Mouse (Mus musculus) CD4-positive, CD25-positive, alpha-beta regulatory T cell, adult 2 months (primary cell): ENCODE data around the gene Ccdc146.
"Not testable (repeated sequence)": the region's sequence is repeated elsewhere in the genome, so short reads cannot be mapped to it uniquely, and the experiment has no call there.

Source experiments
- DNase-seq: peaks from one replicate; pipeline ENCODE4 v3.0.0-alpha.2; 2012; ENCODE audit warnings: low read depth, low spot score

Ccdc146 gene

DNA sequence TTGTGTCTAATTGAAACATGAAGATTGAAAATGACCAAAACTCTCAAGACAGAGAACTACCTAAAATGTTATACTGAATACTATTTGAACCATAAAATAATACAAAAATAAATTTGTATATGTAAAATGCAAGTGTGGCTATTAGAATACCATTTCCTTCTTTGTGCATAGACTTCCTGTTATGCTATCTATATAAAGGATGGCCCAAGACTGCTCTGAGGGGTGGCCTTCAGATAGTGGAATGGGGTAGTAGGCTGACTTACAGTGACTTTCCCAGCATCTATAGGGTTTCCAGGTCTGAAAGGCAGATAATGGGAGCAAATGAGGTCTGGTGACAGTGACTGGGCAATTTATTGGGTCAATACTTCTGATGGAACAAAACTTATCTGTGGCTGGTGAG, 37.1 kb downstream of the Ccdc146 start:
- DNase-seq = no peak

DNA sequence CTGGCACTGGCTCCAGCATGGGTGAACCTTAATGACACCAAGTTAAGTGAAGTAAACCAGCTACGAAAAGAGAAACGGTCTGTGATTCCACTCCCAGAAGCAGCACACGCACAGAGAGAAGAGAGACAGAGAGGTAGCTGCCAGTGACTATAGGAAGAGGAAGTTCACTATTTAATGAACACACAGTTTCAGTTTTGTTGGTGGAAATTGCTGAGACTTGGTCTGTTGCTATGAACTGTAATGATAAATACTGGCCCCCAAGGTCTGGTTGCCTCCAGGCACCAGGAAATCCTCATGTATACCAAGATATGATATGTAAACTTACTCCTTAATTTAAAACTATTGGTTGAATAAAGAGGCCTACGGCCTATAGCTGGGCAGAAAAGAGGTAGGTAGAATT, 38.0 kb downstream of the Ccdc146 start:
- no peak for DNase-seq

DNA sequence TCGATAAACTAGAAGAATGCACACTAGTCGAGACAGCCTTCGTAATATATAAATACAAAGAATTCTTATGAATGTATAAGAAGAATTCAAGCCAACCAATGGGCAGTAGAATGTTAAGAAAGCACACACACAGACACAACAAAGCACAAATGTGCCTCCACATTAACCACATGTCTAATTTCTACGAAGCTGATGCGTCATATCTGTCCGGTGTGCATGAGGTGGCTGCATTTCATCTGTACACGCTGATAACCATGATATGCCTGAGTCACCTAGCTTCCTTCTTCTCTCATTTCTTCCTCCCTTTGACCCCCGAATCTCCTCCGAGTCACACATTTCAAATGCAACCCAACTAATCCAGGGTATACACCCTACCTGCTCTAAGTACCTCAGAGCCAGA, 39.5 kb downstream of the Ccdc146 start:
- peak; percentile 52 for DNase-seq

DNA sequence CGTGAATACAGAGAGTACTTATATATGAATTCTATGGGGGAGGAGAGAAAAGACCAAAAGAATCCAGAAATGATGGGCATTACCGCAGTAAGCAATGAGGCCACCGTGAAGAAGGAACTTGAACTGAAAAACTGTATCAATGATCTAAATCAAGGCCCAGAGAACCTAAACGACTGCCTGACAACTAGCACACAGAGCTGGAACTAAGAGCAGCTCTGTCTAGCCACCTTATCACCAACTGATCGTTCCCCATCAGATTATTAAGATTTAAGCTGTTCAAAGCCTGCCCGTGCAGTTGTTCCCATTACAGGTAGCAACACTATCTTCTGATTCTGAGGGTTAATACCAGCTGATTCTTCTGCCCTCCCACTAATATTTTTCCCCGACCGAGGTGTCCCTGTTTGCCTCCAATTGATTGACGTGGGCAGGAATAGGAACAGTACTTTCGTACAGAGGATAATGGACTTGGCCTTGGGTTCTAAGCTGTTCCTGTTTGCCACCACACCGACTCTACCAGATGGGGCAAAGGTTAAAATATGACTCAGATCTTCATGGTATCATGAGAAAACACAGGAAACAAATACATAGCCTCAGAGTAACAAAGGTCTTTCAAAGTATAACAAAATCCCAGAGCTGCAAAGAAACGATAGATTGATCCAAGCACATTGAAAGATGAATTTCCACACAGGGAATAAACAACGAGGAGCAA, 40.1 kb downstream of the Ccdc146 start:
- DNase-seq = no peak

DNA sequence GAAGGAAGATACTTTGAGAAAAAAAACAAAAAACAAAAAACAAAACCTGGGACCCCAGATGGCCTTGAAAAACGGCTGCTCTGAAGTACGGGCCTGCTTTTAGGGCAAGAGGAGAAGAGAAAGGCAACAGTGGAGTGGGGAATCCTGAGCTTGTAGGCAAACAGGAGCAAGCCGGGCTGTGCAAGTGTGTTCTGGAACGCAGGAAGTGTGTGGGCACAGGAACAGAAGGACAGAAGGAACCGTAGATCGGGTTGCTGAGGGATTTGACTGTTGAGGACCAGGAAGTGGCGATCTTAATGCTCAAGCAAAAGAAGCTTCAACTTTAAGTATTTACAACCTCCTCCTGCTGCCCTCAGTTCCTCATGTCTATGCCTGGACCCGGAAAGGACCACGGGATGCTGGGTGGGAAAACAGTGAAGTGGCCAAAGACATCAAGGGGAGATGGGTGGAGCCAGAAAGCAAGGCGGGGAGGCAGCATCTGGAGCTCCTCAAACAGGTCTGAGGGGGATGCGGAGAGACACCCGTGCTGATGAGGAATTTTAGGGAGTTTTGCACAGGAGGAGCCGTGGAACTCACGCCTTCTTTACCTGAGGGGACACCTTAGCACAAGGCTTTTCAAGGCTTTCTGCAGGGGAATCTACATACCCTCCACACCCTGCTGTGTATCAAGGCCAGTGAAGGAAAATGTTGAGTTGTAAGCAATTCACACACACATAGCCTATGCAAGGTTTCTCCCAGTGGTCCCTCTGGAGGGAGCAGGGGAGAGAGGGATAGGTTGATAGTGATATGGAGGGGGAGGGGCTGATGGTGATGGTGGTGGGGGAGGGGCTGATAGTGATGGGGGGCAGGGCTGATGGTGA, 40.9 kb downstream of the Ccdc146 start:
- no peak for DNase-seq

DNA sequence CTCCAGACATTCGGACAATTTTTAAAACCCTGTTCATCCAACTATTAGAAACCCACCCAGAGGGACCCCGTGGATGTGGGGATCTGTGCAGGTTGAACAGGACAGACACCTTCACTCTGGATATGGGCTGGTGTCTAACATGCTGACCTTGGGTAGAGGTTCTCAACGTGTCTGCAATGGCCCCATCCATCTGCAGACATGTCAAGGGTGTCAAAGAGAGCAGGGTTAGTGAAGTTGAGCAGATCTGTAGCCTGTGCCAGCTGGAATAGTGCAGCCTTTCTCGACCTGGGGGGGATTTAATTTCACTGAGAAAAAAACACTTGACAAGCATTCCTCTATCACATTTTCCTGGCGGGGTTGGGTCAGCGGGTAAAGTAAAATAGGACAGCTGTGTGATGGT, 41.8 kb downstream of the Ccdc146 start:
- no peak for DNase-seq

DNA sequence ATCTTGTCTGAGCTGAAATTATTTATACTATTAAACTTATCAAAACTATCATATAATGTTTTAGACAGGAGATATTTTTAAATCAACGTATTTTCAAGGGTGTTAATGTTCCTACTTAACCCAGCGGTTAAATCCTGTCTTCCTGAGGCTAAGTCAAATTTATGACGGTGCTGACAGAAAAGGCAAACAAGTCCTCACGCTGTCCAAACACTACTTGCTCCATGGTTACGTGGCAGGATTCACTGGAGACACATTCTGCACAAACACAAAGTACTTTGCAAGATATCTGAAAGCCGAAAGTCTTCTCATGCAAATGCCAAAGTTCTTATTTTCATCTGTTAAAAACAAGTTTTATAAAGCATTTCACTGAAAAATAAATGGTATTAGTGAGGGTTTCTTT, 42.5 kb downstream of the Ccdc146 start:
- DNase-seq = no peak

DNA sequence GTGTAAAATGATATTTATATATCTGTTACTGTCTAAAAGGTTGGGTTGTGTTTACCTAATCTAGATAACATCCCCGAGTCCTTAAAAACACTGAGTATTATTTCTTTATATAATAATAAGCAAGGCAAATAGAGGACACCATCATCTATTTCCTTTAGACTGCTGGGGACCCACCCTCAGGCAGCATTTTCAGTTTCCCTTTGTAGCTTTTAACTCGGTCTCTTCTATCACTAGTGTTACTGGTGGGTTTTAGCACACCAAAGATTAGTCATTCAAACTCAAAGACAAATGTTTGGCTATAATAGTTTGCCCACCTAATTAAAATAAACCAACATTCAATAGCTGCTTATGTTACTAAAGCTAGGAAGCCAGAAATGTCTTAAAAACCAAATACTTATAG, 46.1 kb downstream of the Ccdc146 start:
- DNase-seq = peak; percentile 36

DNA sequence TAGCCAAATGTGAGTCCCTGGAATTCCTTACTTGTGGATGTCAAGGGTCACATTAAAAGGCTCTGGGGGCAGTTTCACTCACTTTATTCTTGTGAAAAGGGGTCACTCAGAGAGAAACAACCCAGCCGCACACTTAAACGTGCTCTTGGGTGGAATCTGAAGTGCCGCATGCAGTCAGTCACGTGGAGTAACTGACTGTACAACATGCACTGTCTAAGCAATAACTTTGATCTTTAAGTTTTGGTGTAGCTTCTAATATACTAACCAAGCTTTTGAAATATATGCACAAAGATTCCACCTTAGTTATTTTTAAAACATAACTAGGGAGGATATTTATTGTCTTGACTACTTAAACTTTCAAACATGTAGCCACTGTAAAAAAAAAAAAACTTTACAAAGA, 47.5 kb downstream of the Ccdc146 start:
- DNase-seq = no peak

DNA sequence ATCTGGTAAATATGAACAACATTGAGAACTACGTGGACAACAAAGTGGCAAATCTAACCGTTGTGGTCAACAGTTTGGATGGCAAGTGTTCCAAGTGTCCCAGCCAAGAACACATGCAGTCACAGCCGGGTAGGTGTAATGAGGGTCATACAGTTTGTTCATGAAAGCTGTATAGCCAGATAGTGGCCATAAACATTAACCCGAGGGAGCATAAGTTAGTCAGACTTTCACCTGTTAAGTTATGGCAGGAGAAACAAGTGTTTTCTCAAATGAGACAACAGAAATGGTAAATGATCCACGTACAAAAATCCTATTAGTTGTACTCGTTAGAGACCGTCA, 51.3 kb downstream of the Ccdc146 start:
- no peak for DNase-seq

DNA sequence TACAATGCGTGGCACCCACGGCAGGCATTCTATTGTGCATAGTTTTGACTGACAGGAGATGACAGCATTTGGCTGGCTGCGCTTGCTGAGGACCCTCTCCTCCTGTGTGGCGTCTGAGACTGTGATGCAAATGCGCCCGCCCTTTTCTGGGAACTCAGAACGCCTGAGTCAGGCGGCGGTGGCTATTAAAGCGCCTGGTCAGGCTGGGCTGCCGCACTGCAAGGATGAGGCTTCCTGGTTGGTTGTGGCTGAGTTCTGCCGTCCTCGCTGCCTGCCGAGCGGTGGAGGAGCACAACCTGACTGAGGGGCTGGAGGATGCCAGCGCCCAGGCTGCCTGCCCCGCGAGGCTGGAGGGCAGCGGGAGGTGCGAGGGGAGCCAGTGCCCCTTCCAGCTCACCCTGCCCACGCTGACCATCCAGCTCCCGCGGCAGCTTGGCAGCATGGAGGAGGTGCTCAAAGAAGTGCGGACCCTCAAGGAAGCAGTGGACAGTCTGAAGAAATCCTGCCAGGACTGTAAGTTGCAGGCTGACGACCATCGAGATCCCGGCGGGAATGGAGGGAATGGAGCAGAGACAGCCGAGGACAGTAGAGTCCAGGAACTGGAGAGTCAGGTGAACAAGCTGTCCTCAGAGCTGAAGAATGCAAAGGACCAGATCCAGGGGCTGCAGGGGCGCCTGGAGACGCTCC, 51.8 kb downstream of the Ccdc146 start, which contains the start of gene Fgl2:
Gene Fgl2, plus strand, starts transcription at position 150 of the 687 bp plus-strand sequence.
- peak; percentile 60 for DNase-seq

DNA sequence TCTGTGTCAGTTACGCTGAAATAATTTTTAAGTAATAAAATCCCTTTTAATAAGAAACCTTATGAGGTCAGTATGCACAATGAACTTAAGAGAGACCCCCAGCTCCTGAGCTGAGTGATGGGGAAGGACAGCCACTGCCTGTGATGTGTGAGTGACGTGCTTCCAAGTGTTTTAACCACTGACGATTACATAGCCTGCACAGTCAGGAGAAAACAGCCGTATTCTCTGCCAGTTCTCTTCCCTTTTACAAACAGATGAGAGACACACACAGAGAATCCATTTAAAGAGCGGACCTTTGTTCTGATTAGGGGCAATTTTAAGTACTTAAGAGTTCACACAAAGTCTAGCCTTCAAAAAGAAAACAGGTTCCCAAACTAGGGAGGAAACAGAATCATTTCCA, 52.6 kb downstream of the Ccdc146 start:
- no peak for DNase-seq

DNA sequence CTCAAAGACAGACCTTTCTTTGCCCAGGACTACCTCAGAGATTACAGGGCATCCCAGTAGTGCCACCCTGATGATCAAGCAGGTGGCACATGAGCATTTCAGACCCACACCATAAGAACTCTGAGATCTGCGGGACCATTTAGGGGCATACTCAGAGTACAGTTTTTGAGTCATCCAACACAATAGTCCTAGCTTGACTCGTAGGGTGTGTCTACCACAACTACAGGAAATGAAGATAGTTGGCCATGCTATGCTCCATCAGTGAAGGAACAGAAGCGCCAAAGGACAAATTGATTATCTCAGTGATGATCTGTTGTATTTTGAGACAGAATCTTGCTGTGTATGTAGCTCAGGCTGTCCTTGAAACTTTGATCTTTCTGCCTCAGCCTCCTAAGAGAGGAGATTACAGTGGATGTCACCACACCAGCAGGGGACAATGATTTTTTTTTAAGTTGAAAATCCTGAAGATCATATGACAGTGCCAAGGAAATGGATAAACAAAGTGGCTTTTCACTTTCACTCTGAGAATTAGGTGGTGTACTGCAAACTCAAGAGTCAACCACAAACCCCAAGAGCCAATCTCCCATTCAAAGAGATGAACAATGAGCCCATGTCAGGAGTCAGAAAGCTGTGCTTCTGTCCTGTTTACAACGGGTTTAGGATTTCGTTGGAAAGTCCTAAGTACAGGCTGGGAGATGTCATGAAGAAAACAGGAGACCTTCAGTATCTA, 54.1 kb downstream of the Ccdc146 start:
- peak; percentile 39 for DNase-seq

DNA sequence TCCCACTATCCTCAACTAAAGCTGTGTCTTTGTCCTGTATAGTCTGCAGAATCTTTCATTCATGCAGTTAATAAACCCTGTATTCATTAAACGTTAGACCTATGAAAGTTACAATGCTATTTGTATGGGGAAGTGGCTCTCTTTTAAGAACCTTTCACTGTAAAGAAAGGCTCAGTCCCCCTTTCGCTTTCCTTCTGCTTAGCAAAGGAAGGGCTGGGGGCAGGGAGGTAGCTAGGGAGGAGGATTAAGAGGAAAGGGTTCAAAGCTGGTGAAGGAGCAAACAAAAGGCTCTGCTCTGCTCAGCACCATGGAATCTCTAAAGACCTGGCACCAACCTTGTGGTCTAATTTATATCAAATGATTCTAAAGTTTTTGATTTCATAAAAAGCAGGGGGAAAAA, 57.0 kb downstream of the Ccdc146 start:
- no peak for DNase-seq

DNA sequence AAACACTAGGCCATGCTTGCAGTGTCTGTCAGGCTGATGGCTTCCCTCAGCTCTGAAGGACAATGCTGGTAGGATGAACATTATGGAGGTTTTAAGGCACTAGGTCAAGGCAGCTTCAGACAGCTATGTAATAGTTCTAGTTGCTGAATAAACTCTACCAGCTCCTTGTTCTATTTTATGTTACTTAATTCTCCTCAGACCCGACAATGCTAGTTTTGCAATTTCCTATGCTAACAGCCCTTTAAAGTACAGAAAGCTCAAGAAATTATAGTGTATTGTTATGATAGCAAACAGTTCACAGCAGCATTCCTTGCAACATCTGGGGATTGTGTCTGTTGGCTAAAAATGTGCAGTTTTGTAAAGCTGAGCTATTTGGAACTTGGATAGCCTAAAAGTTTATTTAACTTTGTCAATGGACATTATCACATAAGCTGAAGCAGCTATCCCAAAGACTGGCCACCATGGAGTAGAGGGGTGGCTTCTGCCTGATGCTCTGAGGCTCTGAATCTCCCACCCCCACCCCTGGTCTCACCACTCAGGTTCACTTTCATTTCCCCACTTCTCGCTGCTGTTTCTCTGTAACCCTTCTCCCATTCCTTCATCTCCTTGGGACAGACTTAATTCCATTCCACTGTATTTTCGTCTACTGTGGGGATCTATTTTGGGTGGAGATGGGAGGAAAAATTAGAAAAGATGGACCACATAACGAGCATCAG, 58.0 kb downstream of the Ccdc146 start:
- no peak for DNase-seq

DNA sequence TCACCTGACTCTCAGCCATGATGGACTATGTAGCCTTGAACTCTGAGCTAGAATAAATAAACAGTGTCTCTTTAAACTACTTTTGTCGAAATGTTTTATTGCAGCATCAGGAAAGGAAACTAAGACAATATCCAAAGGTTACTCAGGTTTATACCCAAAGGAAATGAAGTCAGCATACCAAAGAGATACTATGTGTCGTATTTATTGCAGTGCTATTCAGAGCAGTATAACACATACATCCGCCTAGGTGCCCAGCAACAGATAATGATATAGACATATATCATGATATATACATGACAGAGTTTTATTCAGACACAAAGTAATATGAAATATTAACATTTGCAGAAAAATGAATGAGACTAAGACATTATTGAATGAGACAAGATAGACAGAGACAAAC, 61.1 kb downstream of the Ccdc146 start:
- DNase-seq = no peak

DNA sequence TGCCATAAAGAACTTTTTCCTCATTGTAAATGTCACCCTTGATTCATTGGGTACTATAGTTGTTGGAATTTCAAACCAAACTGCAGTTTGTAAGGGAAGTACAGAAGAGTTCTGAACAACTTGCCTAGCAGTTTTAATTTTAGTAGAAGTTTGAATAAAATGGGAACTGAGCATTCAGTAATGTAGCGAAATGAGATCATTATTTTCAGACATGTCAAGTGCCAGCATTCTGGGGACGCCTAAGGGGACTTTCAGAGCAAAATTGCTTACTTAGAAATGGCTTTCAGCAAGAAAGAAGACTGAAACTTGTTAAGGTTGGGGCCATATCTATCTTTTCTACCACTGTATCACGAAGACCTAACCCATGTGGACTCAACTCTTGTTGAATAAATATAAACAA, 65.8 kb downstream of the Ccdc146 start:
- no peak for DNase-seq

DNA sequence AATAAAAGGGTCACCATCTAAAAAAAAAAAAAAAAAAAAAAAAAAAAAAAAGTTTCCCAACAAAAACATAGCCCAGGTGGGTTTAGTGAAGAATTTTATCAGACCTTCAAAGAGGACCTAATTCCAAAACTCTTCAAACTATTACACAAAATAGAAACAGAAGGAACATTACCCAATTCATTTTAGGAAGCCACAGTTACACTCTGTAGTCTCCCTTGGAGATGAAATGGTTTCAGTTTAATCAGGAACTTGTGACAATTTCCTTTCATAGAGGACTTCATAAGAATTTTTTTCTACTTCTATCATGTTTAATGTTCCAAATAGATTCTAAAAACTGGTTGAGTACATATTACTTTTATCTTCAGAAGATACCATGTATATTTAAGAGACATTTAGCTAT, 72.8 kb downstream of the Ccdc146 start:
- no peak for DNase-seq

DNA sequence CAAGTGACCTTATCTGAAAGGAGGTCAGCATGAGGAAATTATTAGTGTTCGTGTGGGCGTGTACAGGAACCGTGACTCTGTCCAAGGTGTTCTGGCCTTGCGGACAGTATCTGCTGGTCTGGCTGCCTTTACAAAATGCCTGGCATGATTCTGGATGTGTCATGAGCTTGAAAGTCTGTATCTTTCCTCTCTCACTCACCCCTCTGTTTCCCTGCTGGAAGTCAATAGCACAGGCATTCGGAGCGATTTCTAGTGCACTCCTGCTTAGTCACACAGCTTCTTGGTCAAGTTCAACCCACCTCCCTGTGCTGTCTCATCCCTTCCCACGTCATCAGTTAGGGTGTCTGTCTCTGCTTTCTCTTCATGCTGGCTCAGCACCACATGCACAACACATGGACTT, 76.1 kb downstream of the Ccdc146 start:
- no peak for DNase-seq

DNA sequence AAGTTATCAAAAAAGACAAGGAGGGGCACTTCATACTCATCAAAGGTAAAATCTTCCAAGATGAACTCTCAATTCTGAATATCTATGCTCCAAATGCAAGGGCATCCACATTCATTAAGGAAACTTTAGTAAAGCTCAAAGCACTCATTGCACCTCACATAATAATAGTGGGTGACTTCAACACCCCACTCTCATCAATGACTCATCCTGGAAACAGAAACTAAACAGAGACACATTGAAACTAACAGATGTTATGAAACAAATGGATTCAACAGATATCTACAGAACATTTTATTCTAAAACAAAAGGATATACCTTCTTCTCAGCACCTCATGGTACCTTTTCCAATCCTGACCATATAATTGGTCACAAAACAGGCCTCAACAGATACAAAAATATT, 82.2 kb downstream of the Ccdc146 start:
- DNase-seq = not testable (repeated sequence)

DNA sequence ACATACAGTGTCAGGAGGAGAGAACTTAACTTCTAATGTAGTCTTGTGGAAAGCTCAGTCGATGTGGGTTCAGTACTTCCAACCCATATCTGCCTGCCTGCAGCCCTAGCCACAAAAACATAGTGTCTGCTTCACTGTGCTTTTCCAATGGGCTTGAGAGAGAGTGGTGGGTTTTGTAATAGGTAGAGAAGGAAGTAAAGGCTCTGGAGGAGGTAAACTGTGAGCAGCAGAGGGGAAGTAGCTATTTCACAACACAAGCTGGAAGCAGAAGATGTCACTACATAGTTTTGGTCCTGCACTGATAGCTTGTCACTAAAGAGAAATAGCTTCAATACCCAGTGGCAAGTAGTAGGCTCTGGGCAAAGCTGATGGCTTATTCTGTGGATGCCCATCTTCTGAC, 92.4 kb downstream of the Ccdc146 start:
- no peak for DNase-seq
